Mouse (Mus musculus) small intestine, adult 2 months (tissue): Measurements from ENCODE around the gene Rnf180. TPM values are rescaled to one million over a fixed set of nuclear protein-coding genes. Genes with fewer than 3 reads are reported as not detected.
A peak's percentile ranks its signal among the peaks of the same experiment; 100 is the strongest.
"Not testable (repeated sequence)": the region's sequence is repeated elsewhere in the genome, so short reads cannot be mapped to it uniquely, and the experiment has no call there.

Experiments
- H3K27ac ChIP-seq: fragments of 200-500 bp; 2 replicates; pipeline ENCODE4 v1.5.1; 2012; ENCODE audit warnings: low read depth, low read length, control low read depth, inconsistent platforms; ENCODE audit not compliant: insufficient read depth
- H3K27me3 ChIP-seq: fragments of 200-500 bp; 2 replicates; pipeline ENCODE4 v1.6.1; 2012; ENCODE audit warnings: mild to moderate bottlenecking, moderate library complexity, low read length, inconsistent platforms; ENCODE audit not compliant: control insufficient read depth, insufficient read depth
- H3K36me3 ChIP-seq: fragments of 200-500 bp; 2 replicates; pipeline ENCODE4 v1.6.1; 2012; ENCODE audit warnings: mild to moderate bottlenecking, low read length, control low read depth, inconsistent platforms; ENCODE audit not compliant: control insufficient read depth, insufficient read depth
- H3K4me1 ChIP-seq: fragments of 200-500 bp; 2 replicates; pipeline ENCODE4 v1.6.1; 2012; ENCODE audit warnings: low read length, inconsistent platforms, mixed read lengths; ENCODE audit not compliant: control insufficient read depth, insufficient read depth, insufficient read length
- H3K4me3 ChIP-seq: fragments of 200-500 bp; 2 replicates; pipeline ENCODE4 v1.5.1; 2012; ENCODE audit warnings: low read depth, mild to moderate bottlenecking, control low read depth, inconsistent platforms, low read length, moderate library complexity
- CTCF ChIP-seq: fragments of 200-500 bp; IDR thresholded peaks from 2 replicates; pipeline ENCODE4 v1.5.1; 2012; ENCODE audit warnings: low read depth, mild to moderate bottlenecking, control low read depth, inconsistent platforms, low read length, moderate library complexity, mixed read lengths; ENCODE audit not compliant: insufficient replicate concordance, insufficient read length; ENCODE audit errors: extremely low read depth
- POLR2A ChIP-seq: fragments of 200-500 bp; IDR thresholded peaks from 2 replicates; pipeline ENCODE4 v1.6.1; 2012; ENCODE audit warnings: low read depth, mild to moderate bottlenecking, control low read depth, inconsistent platforms, low read length, moderate library complexity
- WGBS: fragments of 180-500 bp; shearing (Covaris S2); methylation state at CpG from one replicate; pipeline ENCODE4 v1.1.7; 2018; 5-methylcytosine and 5-hydroxymethylcytosine counted together
- polyA plus RNA-seq: library from polyadenylated mRNA; depleted of rRNA; stranded (reverse); fragments of >200 nt; gene quantifications from 2 replicates; pipeline ENCODE4 v1.2.3, GENCODE M21; 2012; rRNA removed

The Rnf180 gene
- 0.23 TPM in 2 replicates for polyA plus RNA-seq

- H3K27ac ChIP-seq, result no peak within 1 kb of the TSS
- no peaks in the 10 kb centered on the region for H3K36me3 ChIP-seq
- peaks cover 6% of the 10 kb centered on the region; the same call in 1 of the 2 replicates for H3K4me1 ChIP-seq
- WGBS, result 29% methylated on average over 11 of the region's 11 CpGs
- H3K27me3 ChIP-seq, result peaks cover 11% of the 10 kb centered on the region
- no peak for TF ChIP-seq POLR2A
- no peak for TF ChIP-seq CTCF
- peak within 1 kb of the TSS; percentile 76 for H3K4me3 ChIP-seq
Measured at GRCm38 (mm10) chr13:105294715-105295114, at the start of gene Rnf180. Rnf180 (minus strand) TSS chr13:105294815.

- H3K36me3 ChIP-seq, result no peaks in the 10 kb centered on the region
- WGBS, result 44% methylated on average over 5 of the region's 5 CpGs
- H3K4me3 ChIP-seq, result no peak overlapping the region
- TF ChIP-seq CTCF, result no peak
- TF ChIP-seq POLR2A, result no peak
- no peak overlapping the region for H3K27ac ChIP-seq
- no peaks in the 10 kb centered on the region for H3K27me3 ChIP-seq
- no peaks in the 10 kb centered on the region for H3K4me1 ChIP-seq
Measured at GRCm38 (mm10) chr13:105331199-105331968, 36.8 kb upstream of the Rnf180 start.

GRCm38 (mm10) chr13:105326946-105327345 is 32.3 kb upstream of the Rnf180 start:
- 56% methylated on average over 1 of the region's 1 CpGs for WGBS
- Histone ChIP-seq H3K4me3 (no peak overlapping the region), H3K27ac (no peak overlapping the region), H3K27me3 (no peaks in the 10 kb centered on the region), H3K4me1 (no peaks in the 10 kb centered on the region), H3K36me3 (no peaks in the 10 kb centered on the region)
- TF ChIP-seq CTCF (no peak), POLR2A (no peak)

GRCm38 (mm10) chr13:105316926-105317325 is 22.3 kb upstream of the Rnf180 start:
- 74% methylated on average over 1 of the region's 1 CpGs for WGBS
- H3K27ac ChIP-seq, result no peak overlapping the region
- H3K4me3 ChIP-seq, result no peak overlapping the region
- H3K4me1 ChIP-seq, result peaks cover 6% of the 10 kb centered on the region; the same call in 1 of the 2 replicates
- H3K27me3 ChIP-seq, result no peaks in the 10 kb centered on the region
- TF ChIP-seq CTCF (no peak), POLR2A (no peak)
- H3K36me3 ChIP-seq, result no peaks in the 10 kb centered on the region

- Histone ChIP-seq H3K36me3 (no peaks in the 10 kb centered on the region), H3K4me1 (peaks cover 6% of the 10 kb centered on the region; the same call in 1 of the 2 replicates), H3K4me3 (no peak overlapping the region), H3K27me3 (no peaks in the 10 kb centered on the region), H3K27ac (no peak overlapping the region)
- WGBS, result 64% methylated on average over 6 of the region's 6 CpGs
- TF ChIP-seq CTCF (no peak), POLR2A (no peak)
Measured at GRCm38 (mm10) chr13:105316009-105316408, 21.4 kb upstream of the Rnf180 start.

- Histone ChIP-seq H3K27me3 (no peaks in the 10 kb centered on the region), H3K27ac (peak overlapping the region; percentile 51; the same call in 1 of the 2 replicates), H3K4me3 (no peak overlapping the region), H3K36me3 (no peaks in the 10 kb centered on the region), H3K4me1 (peaks cover 6% of the 10 kb centered on the region; the same call in 1 of the 2 replicates)
- WGBS, result 27% methylated on average over 6 of the region's 6 CpGs
- TF ChIP-seq CTCF (no peak), POLR2A (no peak)
Measured at GRCm38 (mm10) chr13:105312763-105313162, 18.1 kb upstream of the Rnf180 start.

- not testable (repeated sequence) for H3K4me1 ChIP-seq, H3K36me3 ChIP-seq, H3K4me3 ChIP-seq, H3K27me3 ChIP-seq, H3K27ac ChIP-seq
- WGBS, result 66% methylated on average over 4 of the region's 4 CpGs
Measured at GRCm38 (mm10) chr13:105310562-105310961, 15.9 kb upstream of the Rnf180 start.
